In genomic region chr2:31705914-31706313, GRCm38 (mm10) we compare ENCODE assay signal across 27 mouse cellular contexts. TPM values are rescaled to one million over a fixed set of nuclear protein-coding genes. Genes with fewer than 3 reads are reported as not detected.
DNase-seq lines count a peak whose midpoint lies in the region; ATAC-seq and TF ChIP-seq lines count a peak whose summit lies in the region.
"Had no signal": no experiment of that assay in that cellular context is flagged by ENCODE, and none has a peak within 500 bp of the region (broad histone marks: within the 10 kb centered on the region; RNA-seq: fewer than 3 reads in every experiment).

No protein-coding gene starts in this region.

- ATAC-seq in megakaryocyte-erythroid progenitor cell, adult 5-6 weeks (replicated peaks; ENCODE audit: low FRiP score, low TSS enrichment, poor library complexity, severe bottlenecking) = 0 out of 2 replicates have a peak, but pooled peaks have one; percentile 18
- ATAC-seq: forebrain, embryonic 14.5 days; forebrain, postnatal 0 days; hindbrain, postnatal 0 days; inflammation-experienced regulatory T-cells, adult 6 months had no signal

- no peak for TF ChIP-seq CTCF in lung, adult 2 months (IDR thresholded peaks at IDR 0.05; ENCODE audit: insufficient read depth, low read length)

- peak; percentile 68 for DNase-seq in NIH3T3 (ENCODE audit: low read depth)
- DNase-seq in fat pad, adult 2 months (ENCODE audit: extremely low read depth, low read depth, low spot score) = peak; percentile 61
- DNase-seq in retina, embryonic 14.5 days (ENCODE audit: low spot score) = no peak
- no peak for DNase-seq in lung, adult 2 months
- no peak for DNase-seq in thymus, postnatal 36 days
- DNase-seq: adrenal gland, adult 8-10 months; adrenal gland, postnatal 25 days; cerebellum, adult 11-12 months; cerebellum, adult 8-10 months; cerebellum, postnatal 10 days; cerebellum, postnatal 36 days; embryo, embryonic 11 days; forebrain, postnatal 0 days; gastrocnemius, adult 2 months; gastrocnemius, postnatal 25 days; heart, adult 18-20 months; heart, postnatal 14 days; heart, postnatal 4 days had no signal

- no peak for TF ChIP-seq POLR2A in lung, adult 2 months (IDR thresholded peaks at IDR 0.05; ENCODE audit: borderline replicate concordance, extremely low read depth, low read depth, low read length)

- H3K4me1 ChIP-seq in lung, adult 2 months (ENCODE audit: control insufficient read depth, insufficient read depth, low read length) = no peaks in the 10 kb centered on the region
- H3K4me1 ChIP-seq: embryonic facial prominence, embryonic 10.5 days; embryonic facial prominence, embryonic 13.5 days had no signal

- no peak overlapping the region for H3K4me3 ChIP-seq in lung, adult 2 months (replicated peaks; ENCODE audit: extremely low read depth, low read depth, low read length)
- H3K4me3 ChIP-seq: embryonic facial prominence, embryonic 10.5 days; embryonic facial prominence, embryonic 13.5 days; erythroblast, embryonic 14.5 days; gastrocnemius, adult 2 months; heart, embryonic 10.5 days; heart, embryonic 13.5 days had no signal

RNA-seq across cellular contexts. Expression of gene Abl1, which starts 17.7 kb away (rescaled TPM):
- total RNA-seq in megakaryocyte-erythroid progenitor cell, adult 5-6 weeks (2014; fragmentation: Nextera tagmentation) = 40.2 and 40.4 TPM in 2 replicates
- 20.9 and 22.9 TPM in 2 replicates for total RNA-seq in megakaryocyte-erythroid progenitor cell, adult 5-6 weeks (2017)
- polyA plus RNA-seq in lung, adult 2 months (2012; rRNA removed) = 55.0 and 61.7 TPM in 2 replicates

RNA-seq across cellular contexts. Expression of gene Exosc2, which starts 35.4 kb away (rescaled TPM):
- 89.1 and 94.6 TPM in 2 replicates for total RNA-seq in megakaryocyte-erythroid progenitor cell, adult 5-6 weeks (2014; fragmentation: Nextera tagmentation)
- total RNA-seq in megakaryocyte-erythroid progenitor cell, adult 5-6 weeks (2017) = 115 and 151 TPM in 2 replicates
- 7.7 and 8.8 TPM in 2 replicates for polyA plus RNA-seq in lung, adult 2 months (2012; rRNA removed)

Comparison
In these comparisons a context has a peak if more than half of its experiments do, and no peak if none do; other contexts are left out.
1. DNase-seq: peak in NIH3T3 (single experiment) and fat pad, adult 2 months (single experiment); none in retina, embryonic 14.5 days (single experiment), lung, adult 2 months (single experiment) and thymus, postnatal 36 days (0 of 2).